Mouse (Mus musculus) brown adipose tissue, adult 24 weeks (tissue): ENCODE data around the gene H2-M5. TPM values are rescaled to one million over a fixed set of nuclear protein-coding genes. Genes with fewer than 3 reads are reported as not detected.
"Not testable (repeated sequence)": the region's sequence is repeated elsewhere in the genome, so short reads cannot be mapped to it uniquely, and the experiment has no call there.

Source experiments
- H3K27ac ChIP-seq: fragments of 200-500 bp; replicated peaks from 2 replicates; pipeline ENCODE4 v1.5.1; 2012; ENCODE audit warnings: low read depth, mild to moderate bottlenecking, low read length
- H3K4me1 ChIP-seq: fragments of 200-500 bp; 2 replicates; pipeline ENCODE4 v1.6.1; 2012; ENCODE audit warnings: low read length, mixed read lengths; ENCODE audit not compliant: control insufficient read depth, insufficient read depth, insufficient read length
- H3K4me3 ChIP-seq: fragments of 200-500 bp; 2 replicates; pipeline ENCODE4 v1.5.1; 2012; ENCODE audit warnings: low read depth, mild to moderate bottlenecking, low read length, moderate library complexity; ENCODE audit not compliant: insufficient read depth
- polyA plus RNA-seq: library from polyadenylated mRNA; stranded (reverse); fragments of >200 nt; gene quantifications from 2 replicates; pipeline ENCODE4 v1.2.4, GENCODE M21; 2012; ENCODE audit not compliant: missing spikeins, insufficient read depth, insufficient read length

H2-M5 gene
- polyA plus RNA-seq, 1 experiment = not detected

DNA sequence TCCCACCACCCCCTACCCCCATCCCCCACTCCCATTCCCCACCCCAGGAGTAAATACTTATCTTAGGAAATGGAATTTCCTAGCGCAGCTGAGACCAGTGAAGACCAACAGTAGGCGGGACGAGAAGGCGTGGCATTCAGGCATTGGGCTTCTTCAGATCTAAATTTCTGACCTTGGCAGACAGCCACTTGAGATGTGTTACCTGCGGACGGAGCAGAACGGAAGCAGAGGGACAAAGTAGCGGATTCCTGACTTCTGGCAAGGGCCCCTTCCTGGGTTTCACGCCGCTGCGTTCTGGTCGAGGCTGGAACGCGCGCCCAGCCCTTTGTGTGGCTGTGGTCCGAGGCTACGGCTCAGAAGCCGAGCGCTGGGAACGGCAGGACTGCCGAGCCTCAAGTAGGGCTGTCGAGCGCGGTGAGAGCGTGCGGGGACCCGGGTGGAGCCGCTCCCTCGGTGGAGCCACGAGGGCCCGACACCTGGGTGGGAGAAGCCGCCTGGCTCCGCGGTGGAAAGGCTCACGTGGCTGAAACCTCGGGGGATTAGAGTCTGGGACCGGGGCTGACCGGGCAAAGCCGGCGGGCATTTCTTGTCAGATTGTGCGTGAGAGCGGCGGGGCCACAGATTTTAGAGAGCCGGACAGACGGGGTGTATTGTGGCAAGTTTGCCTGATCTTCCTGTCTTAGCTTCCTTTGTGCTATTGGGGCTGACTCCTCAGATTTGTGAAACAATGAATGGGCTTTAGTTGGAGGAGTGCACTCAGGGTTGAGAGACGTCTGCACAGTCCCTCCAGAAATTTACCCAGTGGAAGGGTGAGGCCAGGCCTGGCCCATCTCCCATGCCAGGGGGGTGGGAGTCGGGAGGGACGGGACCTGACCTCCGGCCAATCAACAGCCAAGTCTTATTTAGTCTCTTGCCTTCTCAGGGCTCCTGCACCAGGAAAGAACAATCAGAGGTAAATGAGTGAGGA lies 13.3 kb upstream of the H2-M5 start:
- H3K4me1 ChIP-seq = 0 out of 2 replicates have a peak, but pooled peaks cover 2% of the 10 kb centered on the region
- peak overlapping the region; percentile 28; the same call in 1 of the 2 replicates for H3K27ac ChIP-seq
- H3K4me3 ChIP-seq = peak overlapping the region; percentile 68

- Histone ChIP-seq H3K27ac (no peak within 1 kb of the TSS), H3K4me1 (0 out of 2 replicates have a peak, but pooled peaks cover 2% of the 10 kb centered on the region), H3K4me3 (no peak within 1 kb of the TSS)
These were observed 11.5 kb upstream of the H2-M5 start, which contains the start of gene Zfp57 for GRCm38 (mm10) chr17:37000863-37001262. TSS of gene Zfp57 (plus strand) at chr17:37001163.

DNA sequence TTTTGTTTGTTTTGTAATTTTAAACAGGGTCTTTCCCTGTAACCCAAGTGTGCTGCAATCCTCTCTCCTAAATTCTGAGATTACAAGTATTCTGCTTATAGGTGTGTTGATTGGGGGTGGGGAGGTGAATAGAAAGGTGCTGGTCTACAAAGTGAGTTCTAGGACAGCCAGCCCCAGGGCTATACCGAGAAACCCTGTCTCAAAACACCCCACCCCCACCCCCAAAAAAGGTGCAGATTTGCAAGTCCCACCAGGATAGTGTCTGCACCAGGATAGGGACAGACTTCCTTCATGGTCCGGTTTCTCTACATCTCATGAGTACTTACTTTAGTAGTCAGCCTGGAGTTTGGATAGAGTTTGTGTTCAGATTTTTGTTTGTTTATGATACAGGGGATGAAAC lies 9.1 kb upstream of the H2-M5 start:
- Histone ChIP-seq H3K27ac (no peak overlapping the region), H3K4me1 (0 out of 2 replicates have a peak, but pooled peaks cover 2% of the 10 kb centered on the region), H3K4me3 (no peak overlapping the region)

DNA sequence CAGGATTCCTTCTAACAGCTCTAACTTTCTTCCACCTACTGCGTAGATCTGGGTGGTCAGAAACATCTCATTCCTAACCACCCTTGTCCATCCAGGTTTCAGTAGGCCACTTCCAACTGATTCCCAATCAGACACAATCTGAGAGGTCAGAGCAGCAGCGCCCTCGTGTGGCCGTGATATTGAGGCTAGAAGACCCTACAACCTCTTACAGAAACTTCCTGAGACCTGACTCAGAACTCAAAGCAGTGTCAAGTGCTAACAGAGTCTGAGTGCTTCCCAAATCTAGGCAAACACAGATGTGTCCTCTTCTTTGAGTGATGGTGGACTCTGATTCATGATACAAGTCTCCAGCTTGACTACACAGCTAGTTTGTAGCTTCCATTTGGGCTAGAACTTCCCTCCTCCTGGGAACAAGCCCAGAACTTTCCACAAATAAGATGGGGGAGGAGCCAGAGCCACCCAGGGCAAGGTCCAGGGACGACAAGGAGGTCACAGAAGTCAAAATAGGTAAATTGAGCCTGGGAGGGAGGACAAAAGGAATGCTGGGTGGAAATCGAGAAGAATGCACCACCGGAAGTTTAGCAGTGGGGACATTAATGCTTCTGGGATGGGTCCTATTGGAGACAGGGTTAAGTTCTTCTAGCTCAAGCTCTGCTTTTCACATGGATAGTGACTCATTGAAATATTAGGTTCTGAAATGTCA lies 7.8 kb upstream of the H2-M5 start:
- no peaks in the 10 kb centered on the region for H3K4me1 ChIP-seq
- H3K27ac ChIP-seq = no peak overlapping the region
- H3K4me3 ChIP-seq = no peak overlapping the region

- H3K27ac ChIP-seq = no peak overlapping the region
- H3K4me3 ChIP-seq = no peak overlapping the region
These were observed 6.1 kb upstream of the H2-M5 start for GRCm38 (mm10) chr17:36995448-36995847.

DNA sequence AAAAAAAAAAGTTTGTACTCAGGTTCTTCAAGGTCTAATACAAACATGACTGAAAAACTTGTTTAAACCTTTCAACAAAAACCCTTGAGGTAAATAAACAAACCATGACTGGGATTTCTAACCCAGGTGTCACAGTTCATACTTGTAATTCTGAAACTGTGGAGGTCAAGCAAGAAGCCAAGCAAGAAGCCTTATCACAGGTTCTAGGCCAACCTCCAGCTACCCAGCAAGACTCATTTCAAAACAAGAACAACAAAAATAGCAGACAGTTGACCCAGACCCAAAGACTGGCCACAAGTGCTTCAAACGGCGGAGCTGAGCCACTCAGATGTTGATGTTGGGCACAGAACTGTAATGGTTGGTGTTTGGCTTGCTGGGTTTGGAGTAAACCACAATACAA lies 5.2 kb upstream of the H2-M5 start:
- no peak overlapping the region for H3K27ac ChIP-seq
- no peak overlapping the region for H3K4me3 ChIP-seq
- no peaks in the 10 kb centered on the region for H3K4me1 ChIP-seq

More at GRCm38 (mm10) chr17:36995448-36995847, 6.1 kb upstream of the H2-M5 start:
- H3K4me1 ChIP-seq = no peaks in the 10 kb centered on the region

DNA sequence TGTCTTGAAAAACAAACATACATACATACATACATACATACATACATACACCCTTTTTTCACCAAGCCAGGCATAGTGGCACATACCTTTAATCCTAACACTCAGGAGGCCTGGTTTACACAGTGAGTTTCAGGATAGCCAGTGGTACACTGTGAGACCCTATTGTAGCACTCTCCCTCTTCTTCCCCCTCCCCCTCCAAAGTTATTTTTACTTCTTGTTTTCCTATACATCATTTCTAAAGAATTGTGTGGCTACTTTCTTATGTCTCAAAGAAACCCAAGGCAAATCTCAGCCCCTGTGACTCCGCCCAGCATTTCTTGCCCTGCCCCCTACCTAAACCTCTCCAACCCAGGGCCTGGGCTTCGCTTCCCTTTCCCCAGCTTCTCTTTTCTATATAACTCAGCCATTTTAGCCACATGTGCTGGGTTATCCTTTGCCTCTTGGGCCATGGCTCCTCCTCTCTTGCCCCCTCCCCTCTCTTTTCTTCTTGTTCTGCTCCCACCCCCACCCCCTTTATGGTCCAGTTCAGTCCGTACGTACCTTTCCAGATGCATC lies 4.5 kb upstream of the H2-M5 start:
- Histone ChIP-seq H3K27ac (no peak overlapping the region), H3K4me1 (no peaks in the 10 kb centered on the region), H3K4me3 (no peak overlapping the region)

DNA sequence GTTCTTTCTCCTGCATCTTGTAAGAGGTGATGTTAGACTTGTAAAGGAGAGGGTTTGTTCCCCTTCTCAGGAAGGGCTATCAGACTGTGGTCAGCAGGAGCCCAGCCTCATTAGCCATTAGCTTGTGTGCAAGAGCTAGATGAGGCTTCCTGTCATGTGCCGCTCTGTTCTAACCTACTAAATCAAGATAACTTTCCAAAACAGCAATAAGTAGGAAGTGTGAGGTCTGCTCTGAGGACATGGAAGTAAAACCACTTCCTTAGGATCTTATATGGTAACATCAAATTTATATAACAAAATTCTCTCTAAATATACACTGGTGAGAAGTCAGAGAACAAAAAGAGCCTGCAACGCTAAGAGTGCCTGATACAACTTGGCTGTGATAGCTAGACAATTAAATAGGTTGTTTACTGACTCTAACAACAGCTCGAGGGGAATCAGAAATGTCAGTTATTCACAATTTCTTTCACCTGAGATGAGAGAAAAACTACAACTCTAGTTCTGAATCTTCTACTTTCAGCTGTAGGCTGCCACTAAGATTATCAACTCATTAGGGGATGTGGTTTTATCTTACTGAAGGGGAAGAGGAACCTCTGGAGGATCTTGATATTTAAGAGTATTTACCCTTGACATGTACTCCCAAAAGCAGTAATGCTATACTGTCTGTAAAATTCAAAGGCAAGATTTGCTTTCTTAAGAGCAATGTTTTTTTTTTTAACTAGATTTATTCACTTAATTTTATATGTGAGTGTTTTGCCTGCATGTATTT lies 3.2 kb upstream of the H2-M5 start:
- no peak overlapping the region for H3K4me3 ChIP-seq
- no peak overlapping the region for H3K27ac ChIP-seq
- H3K4me1 ChIP-seq = no peaks in the 10 kb centered on the region

GRCm38 (mm10) chr17:36990630-36991029 lies 1.3 kb upstream of the H2-M5 start:
- not testable (repeated sequence) for H3K27ac ChIP-seq, H3K4me1 ChIP-seq

DNA sequence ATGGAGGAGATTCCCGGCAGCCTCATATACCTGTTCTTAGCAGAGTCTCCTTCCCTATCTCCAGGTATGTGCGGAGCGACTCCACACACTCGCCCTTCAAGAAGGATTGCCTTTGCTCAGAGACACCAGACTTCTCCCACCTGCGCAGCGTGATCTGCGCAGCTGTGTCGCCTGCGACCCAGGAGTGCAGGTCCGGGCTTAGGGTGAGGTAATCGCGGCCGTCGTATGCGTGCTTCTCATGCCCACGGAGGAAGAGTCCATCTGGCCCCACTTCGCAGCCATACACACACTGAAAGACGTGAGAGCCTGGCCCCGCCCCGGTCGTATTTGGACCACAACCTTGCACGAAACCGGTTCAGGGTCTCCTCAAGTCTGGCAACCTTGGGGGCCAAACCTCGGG lies 862 bp downstream of the H2-M5 start:
- Histone ChIP-seq H3K27ac (no peak overlapping the region), H3K4me3 (no peak overlapping the region)

More at GRCm38 (mm10) chr17:36990630-36991029, 1.3 kb upstream of the H2-M5 start:
- H3K4me3 ChIP-seq = not testable (repeated sequence)

GRCm38 (mm10) chr17:36982253-36983155 lies 6.8 kb downstream of the H2-M5 start:
- Histone ChIP-seq H3K27ac (no peak overlapping the region), H3K4me1 (no peaks in the 10 kb centered on the region), H3K4me3 (no peak overlapping the region)

More for the DNA sequence above, 862 bp downstream of the H2-M5 start:
- no peaks in the 10 kb centered on the region for H3K4me1 ChIP-seq

DNA sequence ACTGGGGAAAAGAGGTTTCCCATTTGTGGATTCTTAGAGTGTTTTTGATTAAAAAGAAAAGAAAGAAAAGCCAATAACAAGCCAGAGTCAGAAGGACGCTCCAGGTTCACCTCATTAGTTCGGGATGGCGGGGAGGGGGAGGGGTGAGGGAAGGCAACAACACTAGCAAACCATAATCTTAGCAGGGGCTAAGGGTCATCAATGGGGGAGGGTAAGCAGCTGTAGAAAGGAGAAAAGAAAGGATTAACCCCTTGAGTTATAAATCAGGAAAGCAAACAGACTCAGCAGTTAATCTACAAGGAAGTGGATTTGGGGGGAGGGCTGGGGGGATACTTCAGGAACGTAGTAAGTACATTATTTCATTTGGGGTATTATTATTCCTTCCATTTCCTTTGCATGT lies 7.5 kb downstream of the H2-M5 start:
- Histone ChIP-seq H3K27ac (no peak overlapping the region), H3K4me3 (no peak overlapping the region), H3K4me1 (no peaks in the 10 kb centered on the region)

DNA sequence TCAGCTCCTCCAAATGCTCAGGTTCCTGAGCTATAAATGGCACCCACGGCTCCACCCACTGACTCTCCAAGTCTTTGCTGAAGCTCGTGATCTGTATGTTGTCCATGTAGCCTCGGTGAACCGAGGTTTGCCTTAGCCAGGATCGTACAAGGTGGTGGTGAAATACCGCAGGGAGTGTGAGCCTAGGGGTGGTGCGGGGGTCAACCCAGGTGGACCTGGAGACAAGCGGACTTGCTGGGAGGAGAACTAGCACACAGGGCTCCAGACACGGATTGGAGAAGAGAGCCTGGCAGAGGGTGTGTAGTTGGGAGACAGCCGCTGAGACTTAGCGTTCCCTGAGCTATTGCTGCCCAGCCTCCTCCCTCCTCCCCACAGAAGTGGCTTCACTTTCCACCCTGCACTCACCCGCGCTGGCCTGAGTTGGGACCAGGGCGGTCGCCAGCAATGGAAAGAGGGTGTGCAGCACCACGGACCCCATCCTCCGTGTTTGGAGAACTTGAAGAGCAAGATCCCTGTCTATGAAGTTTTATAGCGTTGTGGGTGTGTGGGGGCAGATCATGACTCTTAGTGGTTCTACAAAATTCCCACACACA lies 8.0 kb downstream of the H2-M5 start, which contains the start of gene 2410137M14Rik:
2410137M14Rik (minus strand) TSS at position 17 of the 593 bp plus-strand sequence.
- H3K4me1 ChIP-seq = no peaks in the 10 kb centered on the region
- no peak within 1 kb of the TSS for H3K4me3 ChIP-seq
- H3K27ac ChIP-seq = no peak within 1 kb of the TSS
